Mouse (Mus musculus) lung, embryonic 15.5 days (tissue): ENCODE data around the gene Olfr1412. TPM values are rescaled to one million over a fixed set of nuclear protein-coding genes. Genes with fewer than 3 reads are reported as not detected.

Experiments
- ATAC-seq: fragments of 200-750 bp; cut with Nextera tagmentation; 2 replicates; pipeline ENCODE4 v1.8.0; 2017; ENCODE audit warnings: moderate number of reproducible peaks, borderline replicate concordance; ENCODE audit not compliant: low FRiP score, low TSS enrichment; ENCODE audit errors: extremely low read depth
- H3K27ac ChIP-seq: fragments of 300-500 bp; sonication (generic); 2 replicates; pipeline ENCODE4 v1.5.1; 2015; ENCODE audit warnings: moderate library complexity, mild to moderate bottlenecking, inconsistent platforms
- H3K27me3 ChIP-seq: fragments of 300-500 bp; sonication (generic); 2 replicates; pipeline ENCODE4 v1.6.1; 2015; ENCODE audit warnings: inconsistent platforms
- H3K36me3 ChIP-seq: fragments of 300-500 bp; sonication (generic); 2 replicates; pipeline ENCODE4 v1.6.1; 2015; ENCODE audit warnings: inconsistent platforms
- H3K4me1 ChIP-seq: fragments of 300-500 bp; sonication (generic); 2 replicates; pipeline ENCODE4 v1.6.1; 2015; ENCODE audit warnings: inconsistent platforms
- H3K4me2 ChIP-seq: fragments of 300-500 bp; sonication (generic); 2 replicates; pipeline ENCODE4 v1.6.1; 2015; ENCODE audit warnings: inconsistent platforms, mild to moderate bottlenecking, moderate library complexity
- H3K4me3 ChIP-seq: fragments of 300-500 bp; sonication (generic); 2 replicates; pipeline ENCODE4 v1.5.1; 2015; ENCODE audit warnings: mild to moderate bottlenecking, inconsistent platforms
- H3K9ac ChIP-seq: fragments of 300-500 bp; sonication (generic); 2 replicates; pipeline ENCODE4 v1.6.1; 2015; ENCODE audit warnings: inconsistent platforms
- H3K9me3 ChIP-seq: fragments of 300-500 bp; sonication (generic); 2 replicates; pipeline ENCODE4 v1.6.1; 2016; ENCODE audit warnings: inconsistent platforms
- WGBS: fragments of 180-500 bp; shearing (Covaris S2); methylation state at CpG from one replicate; pipeline ENCODE4 v1.1.7; 2015; 5-methylcytosine and 5-hydroxymethylcytosine counted together
- polyA plus RNA-seq: library from polyadenylated mRNA; unstranded; fragments of >200 nt; fragmentation: Nextera tagmentation; extraction: Ambion mirVana; gene quantifications from 2 replicates; pipeline ENCODE4 v1.2.1, GENCODE M21; 2015

Olfr1412 gene
- polyA plus RNA-seq, 1 experiment from 2014 or later, result not detected

- H3K9me3 ChIP-seq, result no peaks in the 10 kb centered on the region
- ATAC-seq, result no peak
- no peak within 1 kb of the TSS for H3K4me3 ChIP-seq
- WGBS, result 45% methylated on average over 2 of the region's 2 CpGs
- no peaks in the 10 kb centered on the region for H3K27me3 ChIP-seq
- no peaks in the 10 kb centered on the region for H3K36me3 ChIP-seq
- no peak within 1 kb of the TSS for H3K4me2 ChIP-seq
- no peak within 1 kb of the TSS for H3K27ac ChIP-seq
- no peak within 1 kb of the TSS for H3K9ac ChIP-seq
- no peaks in the 10 kb centered on the region for H3K4me1 ChIP-seq
Observed at GRCm38 (mm10) chr1:92617488-92617887, 31.9 kb downstream of the Olfr1412 start, which contains the start of gene Olfr12. Gene Olfr12, plus strand, starts transcription at chr1:92617788.

GRCm38 (mm10) chr1:92618360-92618759, 32.8 kb downstream of the Olfr1412 start:
- Histone ChIP-seq H3K9ac (no peak overlapping the region), H3K9me3 (no peaks in the 10 kb centered on the region), H3K27me3 (no peaks in the 10 kb centered on the region), H3K4me2 (no peak overlapping the region), H3K4me1 (no peaks in the 10 kb centered on the region), H3K27ac (no peak overlapping the region), H3K4me3 (no peak overlapping the region), H3K36me3 (no peaks in the 10 kb centered on the region)
- ATAC-seq, result no peak
- WGBS, result 28% methylated on average over 4 of the region's 4 CpGs

GRCm38 (mm10) chr1:92628227-92628626, 42.6 kb downstream of the Olfr1412 start:
- H3K4me3 ChIP-seq, result no peak overlapping the region
- no peaks in the 10 kb centered on the region for H3K4me1 ChIP-seq
- ATAC-seq, result no peak
- H3K36me3 ChIP-seq, result no peaks in the 10 kb centered on the region
- H3K4me2 ChIP-seq, result no peak overlapping the region
- 39% methylated on average over 4 of the region's 4 CpGs for WGBS
- H3K9ac ChIP-seq, result no peak overlapping the region
- no peaks in the 10 kb centered on the region for H3K9me3 ChIP-seq
- H3K27me3 ChIP-seq, result no peaks in the 10 kb centered on the region
- H3K27ac ChIP-seq, result no peak overlapping the region

GRCm38 (mm10) chr1:92632196-92632595, 46.6 kb downstream of the Olfr1412 start:
- H3K27ac ChIP-seq, result no peak overlapping the region
- H3K4me2 ChIP-seq, result no peak overlapping the region
- peaks cover 7% of the 10 kb centered on the region; the same call in 1 of the 2 replicates for H3K36me3 ChIP-seq
- ATAC-seq, result no peak
- WGBS, result 66% methylated on average over 5 of the region's 5 CpGs
- no peaks in the 10 kb centered on the region for H3K4me1 ChIP-seq
- H3K4me3 ChIP-seq, result no peak overlapping the region
- no peak overlapping the region for H3K9ac ChIP-seq
- no peaks in the 10 kb centered on the region for H3K9me3 ChIP-seq
- H3K27me3 ChIP-seq, result no peaks in the 10 kb centered on the region

GRCm38 (mm10) chr1:92632948-92633347, 47.4 kb downstream of the Olfr1412 start:
- H3K36me3 ChIP-seq, result peaks cover 14% of the 10 kb centered on the region; the same call in 1 of the 2 replicates
- no peaks in the 10 kb centered on the region for H3K9me3 ChIP-seq
- ATAC-seq, result no peak
- no peak overlapping the region for H3K4me2 ChIP-seq
- no peak overlapping the region for H3K4me3 ChIP-seq
- H3K27ac ChIP-seq, result no peak overlapping the region
- no peaks in the 10 kb centered on the region for H3K4me1 ChIP-seq
- H3K9ac ChIP-seq, result no peak overlapping the region
- no peaks in the 10 kb centered on the region for H3K27me3 ChIP-seq
- WGBS, result 64% methylated on average over 6 of the region's 6 CpGs

GRCm38 (mm10) chr1:92633726-92634125, 48.1 kb downstream of the Olfr1412 start:
- Histone ChIP-seq H3K4me1 (no peaks in the 10 kb centered on the region), H3K27ac (no peak overlapping the region), H3K4me3 (no peak overlapping the region), H3K9me3 (no peaks in the 10 kb centered on the region), H3K4me2 (no peak overlapping the region), H3K27me3 (no peaks in the 10 kb centered on the region), H3K9ac (no peak overlapping the region), H3K36me3 (peaks cover 17% of the 10 kb centered on the region; the same call in 1 of the 2 replicates)
- no peak for ATAC-seq
- WGBS, result 83% methylated on average over 8 of the region's 8 CpGs

- H3K27ac ChIP-seq, result no peak overlapping the region
- peaks cover 22% of the 10 kb centered on the region; the same call in 1 of the 2 replicates for H3K36me3 ChIP-seq
- no peaks in the 10 kb centered on the region for H3K9me3 ChIP-seq
- no peak for ATAC-seq
- no peak overlapping the region for H3K9ac ChIP-seq
- H3K4me3 ChIP-seq, result no peak overlapping the region
- no peak overlapping the region for H3K4me2 ChIP-seq
- H3K4me1 ChIP-seq, result no peaks in the 10 kb centered on the region
- no peaks in the 10 kb centered on the region for H3K27me3 ChIP-seq
- WGBS, result 62% methylated on average over 1 of the region's 1 CpGs
Observed at GRCm38 (mm10) chr1:92634569-92634968, 49.0 kb downstream of the Olfr1412 start.

GRCm38 (mm10) chr1:92634976-92635599, 49.5 kb downstream of the Olfr1412 start:
- 77% methylated on average over 4 of the region's 4 CpGs for WGBS
- Histone ChIP-seq H3K4me2 (no peak overlapping the region), H3K27ac (no peak overlapping the region), H3K4me1 (peaks cover 2% of the 10 kb centered on the region; the same call in 1 of the 2 replicates), H3K27me3 (no peaks in the 10 kb centered on the region), H3K9ac (no peak overlapping the region), H3K4me3 (no peak overlapping the region), H3K9me3 (no peaks in the 10 kb centered on the region), H3K36me3 (peaks cover 22% of the 10 kb centered on the region; the same call in 1 of the 2 replicates)
- ATAC-seq, result no peak

GRCm38 (mm10) chr1:92636015-92636414, 50.4 kb downstream of the Olfr1412 start:
- Histone ChIP-seq H3K27ac (no peak overlapping the region), H3K4me1 (peaks cover 11% of the 10 kb centered on the region), H3K9ac (no peak overlapping the region), H3K4me2 (no peak overlapping the region), H3K4me3 (no peak overlapping the region), H3K27me3 (no peaks in the 10 kb centered on the region), H3K36me3 (peaks cover 22% of the 10 kb centered on the region; the same call in 1 of the 2 replicates), H3K9me3 (no peaks in the 10 kb centered on the region)
- WGBS, result 81% methylated on average over 8 of the region's 8 CpGs
- ATAC-seq, result no peak

- H3K9ac ChIP-seq, result no peak overlapping the region
- peaks cover 14% of the 10 kb centered on the region for H3K4me1 ChIP-seq
- H3K36me3 ChIP-seq, result peaks cover 22% of the 10 kb centered on the region; the same call in 1 of the 2 replicates
- H3K4me2 ChIP-seq, result no peak overlapping the region
- no peak for ATAC-seq
- no peak overlapping the region for H3K27ac ChIP-seq
- no peak overlapping the region for H3K4me3 ChIP-seq
- H3K9me3 ChIP-seq, result no peaks in the 10 kb centered on the region
- no peaks in the 10 kb centered on the region for H3K27me3 ChIP-seq
- 90% methylated on average over 11 of the region's 11 CpGs for WGBS
Observed at GRCm38 (mm10) chr1:92636676-92637075, 51.1 kb downstream of the Olfr1412 start.

- H3K9ac ChIP-seq, result no peak overlapping the region
- H3K4me3 ChIP-seq, result no peak overlapping the region
- ATAC-seq, result no peak
- peaks cover 20% of the 10 kb centered on the region for H3K4me1 ChIP-seq
- no peaks in the 10 kb centered on the region for H3K9me3 ChIP-seq
- no peak overlapping the region for H3K4me2 ChIP-seq
- no peaks in the 10 kb centered on the region for H3K27me3 ChIP-seq
- 91% methylated on average over 15 of the region's 15 CpGs for WGBS
- peaks cover 22% of the 10 kb centered on the region; the same call in 1 of the 2 replicates for H3K36me3 ChIP-seq
- no peak overlapping the region for H3K27ac ChIP-seq
Observed at GRCm38 (mm10) chr1:92637501-92638172, 52.1 kb downstream of the Olfr1412 start.

- Histone ChIP-seq H3K9me3 (no peaks in the 10 kb centered on the region), H3K4me1 (peaks cover 20% of the 10 kb centered on the region), H3K9ac (no peak overlapping the region), H3K4me3 (no peak overlapping the region), H3K4me2 (no peak overlapping the region), H3K36me3 (peaks cover 22% of the 10 kb centered on the region; the same call in 1 of the 2 replicates), H3K27me3 (no peaks in the 10 kb centered on the region), H3K27ac (no peak overlapping the region)
- WGBS, result 75% methylated on average over 3 of the region's 3 CpGs
- ATAC-seq, result no peak
Observed at GRCm38 (mm10) chr1:92638181-92638580, 52.6 kb downstream of the Olfr1412 start.
